Mouse (Mus musculus) neural tube, embryonic 11.5 days (tissue): ENCODE data around the gene Zdhhc1. TPM values are rescaled to one million over a fixed set of nuclear protein-coding genes. Genes with fewer than 3 reads are reported as not detected.

Experiments used
- ATAC-seq: fragments of 200-750 bp; cut with Nextera tagmentation; 2 replicates; pipeline ENCODE4 v1.8.0; 2017; ENCODE audit warnings: moderate number of reproducible peaks, mild to moderate bottlenecking, moderate TSS enrichment, moderate library complexity; ENCODE audit not compliant: insufficient read depth, low FRiP score, low TSS enrichment
- DNase-seq: peaks from one replicate; pipeline ENCODE4 v3.0.0-alpha.2; 2015; ENCODE audit warnings: low spot score
- H3K27ac ChIP-seq: fragments of 300-500 bp; sonication (generic); 2 replicates; pipeline ENCODE4 v1.5.1; 2014; ENCODE audit warnings: low read depth, mild to moderate bottlenecking, low read length
- H3K27me3 ChIP-seq: fragments of 300-500 bp; sonication (generic); 2 replicates; pipeline ENCODE4 v1.6.1; 2014; ENCODE audit warnings: mild to moderate bottlenecking, low read length, mixed read lengths; ENCODE audit not compliant: control insufficient read depth, insufficient read depth
- H3K36me3 ChIP-seq: fragments of 300-500 bp; sonication (generic); 2 replicates; pipeline ENCODE4 v1.6.1; 2014; ENCODE audit warnings: mild to moderate bottlenecking, low read length, moderate library complexity, mixed read lengths; ENCODE audit not compliant: control insufficient read depth, insufficient read depth
- H3K4me1 ChIP-seq: fragments of 300-500 bp; sonication (generic); 2 replicates; pipeline ENCODE4 v1.6.1; 2014; ENCODE audit warnings: low read length, mixed read lengths; ENCODE audit not compliant: control insufficient read depth, insufficient read depth
- H3K4me2 ChIP-seq: fragments of 300-500 bp; sonication (generic); 2 replicates; pipeline ENCODE4 v1.6.1; 2014; ENCODE audit warnings: low read depth, mild to moderate bottlenecking, moderate library complexity
- H3K4me3 ChIP-seq: fragments of 300-500 bp; sonication (generic); 2 replicates; pipeline ENCODE4 v1.5.1; 2014; ENCODE audit warnings: low read depth, low read length
- H3K9ac ChIP-seq: fragments of 300-500 bp; sonication (generic); 2 replicates; pipeline ENCODE4 v1.6.1; 2014; ENCODE audit warnings: mild to moderate bottlenecking, low read length
- H3K9me3 ChIP-seq: fragments of 300-500 bp; sonication (generic); 2 replicates; pipeline ENCODE4 v1.6.1; 2016; ENCODE audit warnings: low read length; ENCODE audit not compliant: control insufficient read depth
- WGBS: fragments of 180-500 bp; shearing (Covaris S2); extraction: QIAGEN DNeasy Blood & Tissue Kit; methylation state at CpG from one replicate; pipeline ENCODE4 v1.1.7; 2014; 5-methylcytosine and 5-hydroxymethylcytosine counted together
- polyA plus RNA-seq: library from polyadenylated mRNA; unstranded; fragments of >200 nt; fragmentation: Nextera tagmentation; extraction: Ambion mirVana; gene quantifications from 2 replicates; pipeline ENCODE4 v1.2.1, GENCODE M21; 2014

Zdhhc1 gene
- polyA plus RNA-seq, 1 experiment from 2014 or later = 18.5 TPM

GRCm38 (mm10) chr8:105536546-105536945 is 39.8 kb upstream of the Zdhhc1 start:
- no peaks in the 10 kb centered on the region for H3K9me3 ChIP-seq
- H3K4me1 ChIP-seq = peaks cover 5% of the 10 kb centered on the region; the same call in 1 of the 2 replicates
- ATAC-seq (no peak), DNase-seq (no peak)
- H3K27ac ChIP-seq = no peak overlapping the region
- H3K9ac ChIP-seq = no peak overlapping the region
- 94% methylated on average over 3 of the region's 3 CpGs for WGBS
- H3K27me3 ChIP-seq = no peaks in the 10 kb centered on the region
- H3K4me2 ChIP-seq = no peak overlapping the region
- H3K4me3 ChIP-seq = no peak overlapping the region
- peaks cover 2% of the 10 kb centered on the region; the same call in 1 of the 2 replicates for H3K36me3 ChIP-seq

GRCm38 (mm10) chr8:105533892-105534329 is 37.2 kb upstream of the Zdhhc1 start:
- Histone ChIP-seq H3K9me3 (no peaks in the 10 kb centered on the region), H3K27ac (no peak overlapping the region), H3K27me3 (no peaks in the 10 kb centered on the region), H3K36me3 (no peaks in the 10 kb centered on the region), H3K4me2 (no peak overlapping the region), H3K4me3 (no peak overlapping the region), H3K4me1 (peaks cover 5% of the 10 kb centered on the region; the same call in 1 of the 2 replicates), H3K9ac (no peak overlapping the region)
- WGBS = 0% methylated on average over 1 of the region's 1 CpGs
- DNase-seq (peak; percentile 84), ATAC-seq (no peak)

GRCm38 (mm10) chr8:105533439-105533838 is 36.7 kb upstream of the Zdhhc1 start:
- H3K4me1 ChIP-seq = peaks cover 5% of the 10 kb centered on the region; the same call in 1 of the 2 replicates
- H3K9me3 ChIP-seq = no peaks in the 10 kb centered on the region
- H3K9ac ChIP-seq = no peak overlapping the region
- H3K27me3 ChIP-seq = no peaks in the 10 kb centered on the region
- no peak overlapping the region for H3K27ac ChIP-seq
- no peak overlapping the region for H3K4me3 ChIP-seq
- ATAC-seq (no peak), DNase-seq (no peak)
- WGBS = 30% methylated on average over 2 of the region's 2 CpGs
- no peak overlapping the region for H3K4me2 ChIP-seq
- no peaks in the 10 kb centered on the region for H3K36me3 ChIP-seq

GRCm38 (mm10) chr8:105531774-105532173 is 35.1 kb upstream of the Zdhhc1 start:
- 56% methylated on average over 2 of the region's 2 CpGs for WGBS

GRCm38 (mm10) chr8:105529271-105529670 is 32.6 kb upstream of the Zdhhc1 start:
- WGBS = 95% methylated on average over 3 of the region's 3 CpGs
- DNase-seq (no peak), ATAC-seq (no peak)
- Histone ChIP-seq H3K27ac (no peak overlapping the region), H3K4me3 (no peak overlapping the region), H3K4me1 (peaks cover 5% of the 10 kb centered on the region; the same call in 1 of the 2 replicates), H3K4me2 (no peak overlapping the region), H3K27me3 (no peaks in the 10 kb centered on the region), H3K9me3 (no peaks in the 10 kb centered on the region), H3K36me3 (no peaks in the 10 kb centered on the region), H3K9ac (no peak overlapping the region)

More at GRCm38 (mm10) chr8:105531774-105532173, 35.1 kb upstream of the Zdhhc1 start:
- Histone ChIP-seq H3K27ac (no peak overlapping the region), H3K9ac (no peak overlapping the region), H3K4me2 (no peak overlapping the region), H3K4me1 (peaks cover 5% of the 10 kb centered on the region; the same call in 1 of the 2 replicates), H3K27me3 (no peaks in the 10 kb centered on the region), H3K4me3 (no peak overlapping the region), H3K36me3 (no peaks in the 10 kb centered on the region), H3K9me3 (no peaks in the 10 kb centered on the region)
- no peak for ATAC-seq
- peak; percentile 33 for DNase-seq

GRCm38 (mm10) chr8:105528206-105528605 is 31.5 kb upstream of the Zdhhc1 start:
- no peak overlapping the region for H3K4me2 ChIP-seq
- ATAC-seq (no peak), DNase-seq (no peak)
- 86% methylated on average over 1 of the region's 1 CpGs for WGBS
- no peaks in the 10 kb centered on the region for H3K4me1 ChIP-seq
- no peaks in the 10 kb centered on the region for H3K27me3 ChIP-seq
- no peak overlapping the region for H3K4me3 ChIP-seq
- H3K9ac ChIP-seq = no peak overlapping the region
- H3K27ac ChIP-seq = no peak overlapping the region
- no peaks in the 10 kb centered on the region for H3K36me3 ChIP-seq
- no peaks in the 10 kb centered on the region for H3K9me3 ChIP-seq

GRCm38 (mm10) chr8:105527110-105527509 is 30.4 kb upstream of the Zdhhc1 start:
- no peaks in the 10 kb centered on the region for H3K27me3 ChIP-seq
- no peaks in the 10 kb centered on the region for H3K4me1 ChIP-seq
- H3K9ac ChIP-seq = no peak overlapping the region
- ATAC-seq (no peak), DNase-seq (no peak)
- H3K4me3 ChIP-seq = no peak overlapping the region
- WGBS = 94% methylated on average over 2 of the region's 2 CpGs
- peaks cover 4% of the 10 kb centered on the region; the same call in 1 of the 2 replicates for H3K36me3 ChIP-seq
- H3K9me3 ChIP-seq = no peaks in the 10 kb centered on the region
- H3K27ac ChIP-seq = no peak overlapping the region
- no peak overlapping the region for H3K4me2 ChIP-seq

- DNase-seq = no peak
- Histone ChIP-seq H3K27ac (0 out of 2 replicates have a peak overlapping the region, but pooled peaks have one; percentile 14), H3K27me3 (no peaks in the 10 kb centered on the region), H3K4me3 (no peak overlapping the region), H3K9ac (no peak overlapping the region), H3K9me3 (no peaks in the 10 kb centered on the region), H3K4me1 (peaks cover 32% of the 10 kb centered on the region), H3K36me3 (peaks cover 4% of the 10 kb centered on the region; the same call in 1 of the 2 replicates), H3K4me2 (no peak overlapping the region)
- ATAC-seq = no peak
- 66% methylated on average over 9 of the region's 9 CpGs for WGBS
Measured at GRCm38 (mm10) chr8:105522890-105523289, 26.2 kb upstream of the Zdhhc1 start.

- no peak overlapping the region for H3K27ac ChIP-seq
- DNase-seq = no peak
- H3K4me3 ChIP-seq = no peak overlapping the region
- H3K4me1 ChIP-seq = peaks cover 36% of the 10 kb centered on the region
- no peak overlapping the region for H3K4me2 ChIP-seq
- H3K9ac ChIP-seq = no peak overlapping the region
- 0 out of 2 replicates have a peak, but pooled peaks cover 4% of the 10 kb centered on the region for H3K27me3 ChIP-seq
- H3K9me3 ChIP-seq = no peaks in the 10 kb centered on the region
- 89% methylated on average over 21 of the region's 21 CpGs for WGBS
- ATAC-seq = no peak
- peaks cover 4% of the 10 kb centered on the region; the same call in 1 of the 2 replicates for H3K36me3 ChIP-seq
Measured at GRCm38 (mm10) chr8:105521995-105522769, 25.5 kb upstream of the Zdhhc1 start.
